Mouse (Mus musculus): ENCODE results near the gene Tsku.

Gene Tsku

GRCm38 (mm10) chr7:98358016-98358415 is 3.1 kb downstream of the Tsku start:
- DNase-seq = no peak

- no peak for DNase-seq
These were observed 3.8 kb downstream of the Tsku start for GRCm38 (mm10) chr7:98357324-98357723.

GRCm38 (mm10) chr7:98354921-98355310 is 6.2 kb downstream of the Tsku start:
- DNase-seq = no peak

GRCm38 (mm10) chr7:98354160-98354920 is 6.8 kb downstream of the Tsku start:
- DNase-seq = no peak

- DNase-seq = no peak
These were observed 7.5 kb downstream of the Tsku start for GRCm38 (mm10) chr7:98353616-98354015.

- no peak for DNase-seq
These were observed 9.6 kb downstream of the Tsku start for GRCm38 (mm10) chr7:98351523-98351922.

- DNase-seq = no peak
These were observed 11.3 kb downstream of the Tsku start for GRCm38 (mm10) chr7:98349821-98350220.

- DNase-seq = peak; percentile 48
These were observed 12.0 kb downstream of the Tsku start for GRCm38 (mm10) chr7:98349096-98349495.

GRCm38 (mm10) chr7:98348043-98348442 is 13.1 kb downstream of the Tsku start:
- DNase-seq = no peak

GRCm38 (mm10) chr7:98347471-98347870 is 13.7 kb downstream of the Tsku start:
- DNase-seq = no peak

GRCm38 (mm10) chr7:98345036-98345435 is 16.1 kb downstream of the Tsku start:
- DNase-seq = no peak

- no peak for DNase-seq
These were observed 16.8 kb downstream of the Tsku start for GRCm38 (mm10) chr7:98344361-98344760.

- no peak for DNase-seq
These were observed 18.9 kb downstream of the Tsku start for GRCm38 (mm10) chr7:98342249-98342648.

- peak; percentile 75 for DNase-seq
These were observed 19.7 kb downstream of the Tsku start for GRCm38 (mm10) chr7:98341475-98341874.

GRCm38 (mm10) chr7:98340343-98340742 is 20.8 kb downstream of the Tsku start:
- DNase-seq = no peak

GRCm38 (mm10) chr7:98333987-98334386 is 27.1 kb downstream of the Tsku start:
- no peak for DNase-seq

- no peak for DNase-seq
These were observed 27.6 kb downstream of the Tsku start for GRCm38 (mm10) chr7:98333507-98333906.

- DNase-seq = no peak
These were observed 28.3 kb downstream of the Tsku start for GRCm38 (mm10) chr7:98332678-98333397.

- DNase-seq = no peak
These were observed 29.2 kb downstream of the Tsku start for GRCm38 (mm10) chr7:98331932-98332331.

- no peak for DNase-seq
These were observed 30.6 kb downstream of the Tsku start for GRCm38 (mm10) chr7:98330375-98331002.

- no peak for DNase-seq
These were observed 31.3 kb downstream of the Tsku start for GRCm38 (mm10) chr7:98329651-98330374.

GRCm38 (mm10) chr7:98328311-98328710 is 32.8 kb downstream of the Tsku start:
- DNase-seq = peak; percentile 36

GRCm38 (mm10) chr7:98326051-98326450 is 35.1 kb downstream of the Tsku start:
- DNase-seq = no peak

All from layer of hippocampus, adult 9-11 months (tissue).